Mouse (Mus musculus): ENCODE results near the gene Ccnd3.
"Not testable (repeated sequence)": the region's sequence is repeated elsewhere in the genome, so short reads cannot be mapped to it uniquely, and the experiment has no call there.

The Ccnd3 gene

GRCm38 (mm10) chr17:47597261-47597660 is 92.4 kb downstream of the Ccnd3 start:
- peaks cover 63% of the 10 kb centered on the region for H3K36me3 ChIP-seq (ENCODE audit: insufficient read depth, low read length)
- no peak for TF ChIP-seq POU5F1 (IDR thresholded peaks at IDR 0.05; ENCODE audit: borderline replicate concordance, low read length)
- TF ChIP-seq CTCF (conservative IDR thresholded peaks at IDR 0.05; ENCODE audit: low read length) = no peak
- TF ChIP-seq NANOG (IDR thresholded peaks at IDR 0.05; ENCODE audit: borderline replicate concordance, low read length) = no peak
- H3K27me3 ChIP-seq (ENCODE audit: insufficient read depth, low read length) = no peaks in the 10 kb centered on the region
- peaks cover 91% of the 10 kb centered on the region for H3K4me1 ChIP-seq (replicated peaks; ENCODE audit: low read depth, low read length)
- no peaks in the 10 kb centered on the region for H3K9me3 ChIP-seq (ENCODE audit: low read length)
- H3K4me3 ChIP-seq (replicated peaks; ENCODE audit: low read length) = peak overlapping the region; percentile 92

GRCm38 (mm10) chr17:47597838-47598579 is 93.2 kb downstream of the Ccnd3 start:
- peak; percentile 72 for TF ChIP-seq CTCF (conservative IDR thresholded peaks at IDR 0.05; ENCODE audit: low read length)
- TF ChIP-seq NANOG (IDR thresholded peaks at IDR 0.05; ENCODE audit: borderline replicate concordance, low read length) = no peak
- Histone ChIP-seq H3K4me1 (replicated peaks; ENCODE audit: low read depth, low read length) (peaks cover 90% of the 10 kb centered on the region), H3K27me3 (ENCODE audit: insufficient read depth, low read length) (no peaks in the 10 kb centered on the region), H3K36me3 (ENCODE audit: insufficient read depth, low read length) (peaks cover 70% of the 10 kb centered on the region), H3K4me3 (replicated peaks; ENCODE audit: low read length) (peak overlapping the region; percentile 92), H3K9me3 (ENCODE audit: low read length) (no peaks in the 10 kb centered on the region)

- H3K4me3 ChIP-seq (replicated peaks; ENCODE audit: low read length) = peak overlapping the region; percentile 35; the same call in 1 of the 2 replicates
- peaks cover 90% of the 10 kb centered on the region for H3K4me1 ChIP-seq (replicated peaks; ENCODE audit: low read depth, low read length)
- H3K9me3 ChIP-seq (ENCODE audit: low read length); H3K27me3 ChIP-seq (ENCODE audit: insufficient read depth, low read length): not testable (repeated sequence)
- H3K36me3 ChIP-seq (ENCODE audit: insufficient read depth, low read length) = peaks cover 76% of the 10 kb centered on the region
Measured at GRCm38 (mm10) chr17:47598580-47599304, 93.9 kb downstream of the Ccnd3 start.

GRCm38 (mm10) chr17:47599511-47600297 is 94.9 kb downstream of the Ccnd3 start:
- H3K9me3 ChIP-seq (ENCODE audit: low read length) = no peaks in the 10 kb centered on the region
- no peak overlapping the region; the same call in 1 of the 2 replicates for H3K4me3 ChIP-seq (replicated peaks; ENCODE audit: low read length)
- peaks cover 90% of the 10 kb centered on the region for H3K4me1 ChIP-seq (replicated peaks; ENCODE audit: low read depth, low read length)
- TF ChIP-seq CTCF (conservative IDR thresholded peaks at IDR 0.05; ENCODE audit: low read length) (no peak), NANOG (IDR thresholded peaks at IDR 0.05; ENCODE audit: borderline replicate concordance, low read length) (no peak), POU5F1 (IDR thresholded peaks at IDR 0.05; ENCODE audit: borderline replicate concordance, low read length) (no peak)
- peaks cover 86% of the 10 kb centered on the region for H3K36me3 ChIP-seq (ENCODE audit: insufficient read depth, low read length)
- no peaks in the 10 kb centered on the region for H3K27me3 ChIP-seq (ENCODE audit: insufficient read depth, low read length)

GRCm38 (mm10) chr17:47600601-47601388 is 95.9 kb downstream of the Ccnd3 start:
- H3K36me3 ChIP-seq (ENCODE audit: insufficient read depth, low read length) = peaks cover 97% of the 10 kb centered on the region
- TF ChIP-seq CTCF (conservative IDR thresholded peaks at IDR 0.05; ENCODE audit: low read length) (no peak), POU5F1 (IDR thresholded peaks at IDR 0.05; ENCODE audit: borderline replicate concordance, low read length) (no peak), NANOG (IDR thresholded peaks at IDR 0.05; ENCODE audit: borderline replicate concordance, low read length) (no peak)
- no peaks in the 10 kb centered on the region for H3K9me3 ChIP-seq (ENCODE audit: low read length)
- H3K27me3 ChIP-seq (ENCODE audit: insufficient read depth, low read length) = no peaks in the 10 kb centered on the region
- peaks cover 92% of the 10 kb centered on the region for H3K4me1 ChIP-seq (replicated peaks; ENCODE audit: low read depth, low read length)
- peak overlapping the region; percentile 46 for H3K4me3 ChIP-seq (replicated peaks; ENCODE audit: low read length)

GRCm38 (mm10) chr17:47601389-47601755 is 96.5 kb downstream of the Ccnd3 start:
- Histone ChIP-seq H3K4me3 (replicated peaks; ENCODE audit: low read length) (peak overlapping the region; percentile 46), H3K36me3 (ENCODE audit: insufficient read depth, low read length) (peaks cover 97% of the 10 kb centered on the region), H3K9me3 (ENCODE audit: low read length) (no peaks in the 10 kb centered on the region), H3K27me3 (ENCODE audit: insufficient read depth, low read length) (no peaks in the 10 kb centered on the region), H3K4me1 (replicated peaks; ENCODE audit: low read depth, low read length) (peaks cover 91% of the 10 kb centered on the region)
- TF ChIP-seq POU5F1 (IDR thresholded peaks at IDR 0.05; ENCODE audit: borderline replicate concordance, low read length) = no peak
- TF ChIP-seq CTCF (conservative IDR thresholded peaks at IDR 0.05; ENCODE audit: low read length) = no peak
- no peak for TF ChIP-seq NANOG (IDR thresholded peaks at IDR 0.05; ENCODE audit: borderline replicate concordance, low read length)

- Histone ChIP-seq H3K27me3 (ENCODE audit: insufficient read depth, low read length) (no peaks in the 10 kb centered on the region), H3K4me1 (replicated peaks; ENCODE audit: low read depth, low read length) (peaks cover 91% of the 10 kb centered on the region), H3K36me3 (ENCODE audit: insufficient read depth, low read length) (peaks cover 97% of the 10 kb centered on the region), H3K4me3 (replicated peaks; ENCODE audit: low read length) (peak overlapping the region; percentile 46), H3K9me3 (ENCODE audit: low read length) (no peaks in the 10 kb centered on the region)
- no peak for TF ChIP-seq CTCF (conservative IDR thresholded peaks at IDR 0.05; ENCODE audit: low read length)
- no peak for TF ChIP-seq POU5F1 (IDR thresholded peaks at IDR 0.05; ENCODE audit: borderline replicate concordance, low read length)
- TF ChIP-seq NANOG (IDR thresholded peaks at IDR 0.05; ENCODE audit: borderline replicate concordance, low read length) = no peak
Measured at GRCm38 (mm10) chr17:47602289-47602688, 97.4 kb downstream of the Ccnd3 start.

- H3K4me3 ChIP-seq (replicated peaks; ENCODE audit: low read length) = no peak overlapping the region
- TF ChIP-seq NANOG (IDR thresholded peaks at IDR 0.05; ENCODE audit: borderline replicate concordance, low read length) (no peak), POU5F1 (IDR thresholded peaks at IDR 0.05; ENCODE audit: borderline replicate concordance, low read length) (no peak), CTCF (conservative IDR thresholded peaks at IDR 0.05; ENCODE audit: low read length) (peak; percentile 15)
- H3K4me1 ChIP-seq (replicated peaks; ENCODE audit: low read depth, low read length) = peaks cover 84% of the 10 kb centered on the region
- H3K9me3 ChIP-seq (ENCODE audit: low read length) = no peaks in the 10 kb centered on the region
- H3K27me3 ChIP-seq (ENCODE audit: insufficient read depth, low read length) = no peaks in the 10 kb centered on the region
- peaks cover 87% of the 10 kb centered on the region for H3K36me3 ChIP-seq (ENCODE audit: insufficient read depth, low read length)
Measured at GRCm38 (mm10) chr17:47606220-47606619, 101.4 kb downstream of the Ccnd3 start.

Measured in E14TG2a.4 (cell line).